Mouse (Mus musculus): ENCODE results near the gene Pld2. TPM values are rescaled to one million over a fixed set of nuclear protein-coding genes. Genes with fewer than 3 reads are reported as not detected.

Pld2 gene
- polyA plus RNA-seq, 1 experiment: 10.2 TPM

GRCm38 (mm10) chr11:70591733-70592132 lies 51.9 kb downstream of the Pld2 start:
- Histone ChIP-seq H3K79me2 (ENCODE audit: control insufficient read depth, insufficient read depth) (peaks cover 34% of the 10 kb centered on the region), H3K4me2 (ENCODE audit: low read depth) (no peak overlapping the region), H3K4me3 (no peak overlapping the region), H3K36me3 (ENCODE audit: control insufficient read depth, insufficient read depth) (no peaks in the 10 kb centered on the region), H3K27me3 (ENCODE audit: control insufficient read depth, insufficient read depth, insufficient read length) (no peaks in the 10 kb centered on the region), H3ac (ENCODE audit: control insufficient read depth, insufficient read length) (no peak overlapping the region)
- no peak for TF ChIP-seq TCF12 (IDR thresholded peaks at IDR 0.05; ENCODE audit: insufficient read depth, poor library complexity, severe bottlenecking)
- TF ChIP-seq E2F4 (IDR thresholded peaks at IDR 0.05; ENCODE audit: insufficient read depth): no peak
- no peak for TF ChIP-seq USF1 (IDR thresholded peaks at IDR 0.05; ENCODE audit: low read depth)
- no peak for TF ChIP-seq SRF (IDR thresholded peaks at IDR 0.05; ENCODE audit: control insufficient read depth, insufficient read length, low read depth)
- TF ChIP-seq POLR2AphosphoS2 (IDR thresholded peaks at IDR 0.05; ENCODE audit: insufficient read length, low read depth): no peak
- TF ChIP-seq MYOG (IDR thresholded peaks at IDR 0.05; ENCODE audit: control insufficient read depth in 1 of 3, insufficient read depth in 1 of 3, insufficient read length in 2 of 3, low read depth in 2 of 3): no peak
- no peak for TF ChIP-seq POLR2A (IDR thresholded peaks at IDR 0.05; ENCODE audit: insufficient read length, low read depth)
- no peak for TF ChIP-seq REST (IDR thresholded peaks at IDR 0.05; ENCODE audit: insufficient read depth, insufficient read length)

GRCm38 (mm10) chr11:70594253-70594989 lies 54.6 kb downstream of the Pld2 start:
- Histone ChIP-seq H3K4me2 (ENCODE audit: low read depth) (no peak overlapping the region), H3K27me3 (ENCODE audit: control insufficient read depth, insufficient read depth, insufficient read length) (no peaks in the 10 kb centered on the region), H3K79me2 (ENCODE audit: control insufficient read depth, insufficient read depth) (peaks cover 17% of the 10 kb centered on the region), H3ac (ENCODE audit: control insufficient read depth, insufficient read length) (no peak overlapping the region), H3K4me3 (no peak overlapping the region), H3K36me3 (ENCODE audit: control insufficient read depth, insufficient read depth) (no peaks in the 10 kb centered on the region)
- TF ChIP-seq MYOD1 (IDR thresholded peaks at IDR 0.05; ENCODE audit: control insufficient read depth in 1 of 3, insufficient read length in 2 of 3, low read depth in 2 of 3): no peak
- TF ChIP-seq TCF12 (IDR thresholded peaks at IDR 0.05; ENCODE audit: insufficient read depth, poor library complexity, severe bottlenecking): no peak
- TF ChIP-seq MAX (IDR thresholded peaks at IDR 0.05; ENCODE audit: low read depth): no peak
- TF ChIP-seq SRF (IDR thresholded peaks at IDR 0.05; ENCODE audit: control insufficient read depth, insufficient read length, low read depth): no peak
- TF ChIP-seq CEBPB (IDR thresholded peaks at IDR 0.05; ENCODE audit: insufficient read depth, poor library complexity, severe bottlenecking): no peak
- no peak for TF ChIP-seq USF1 (IDR thresholded peaks at IDR 0.05; ENCODE audit: low read depth)
- no peak for TF ChIP-seq POLR2A (IDR thresholded peaks at IDR 0.05; ENCODE audit: insufficient read length, low read depth)
- no peak for TF ChIP-seq MYOG (IDR thresholded peaks at IDR 0.05; ENCODE audit: control insufficient read depth in 1 of 3, insufficient read depth in 1 of 3, insufficient read length in 2 of 3, low read depth in 2 of 3)
- no peak for TF ChIP-seq POLR2AphosphoS2 (IDR thresholded peaks at IDR 0.05; ENCODE audit: insufficient read length, low read depth)
- no peak for TF ChIP-seq E2F4 (IDR thresholded peaks at IDR 0.05; ENCODE audit: insufficient read depth)
- no peak for TF ChIP-seq TCF3 (IDR thresholded peaks at IDR 0.05; ENCODE audit: insufficient read length, low read depth)
- TF ChIP-seq REST (IDR thresholded peaks at IDR 0.05; ENCODE audit: insufficient read depth, insufficient read length): no peak

- no peak overlapping the region for H3ac ChIP-seq (ENCODE audit: control insufficient read depth, insufficient read length)
- peaks cover 7% of the 10 kb centered on the region for H3K79me2 ChIP-seq (ENCODE audit: control insufficient read depth, insufficient read depth)
- no peak overlapping the region for H3K4me3 ChIP-seq
- no peaks in the 10 kb centered on the region for H3K36me3 ChIP-seq (ENCODE audit: control insufficient read depth, insufficient read depth)
- H3K27me3 ChIP-seq (ENCODE audit: control insufficient read depth, insufficient read depth, insufficient read length): no peaks in the 10 kb centered on the region
- TF ChIP-seq TCF3 (IDR thresholded peaks at IDR 0.05; ENCODE audit: insufficient read length, low read depth): no peak
- H3K4me2 ChIP-seq (ENCODE audit: low read depth): no peak overlapping the region
Measured at GRCm38 (mm10) chr11:70595638-70596037, 55.8 kb downstream of the Pld2 start.

- Histone ChIP-seq H3K4me3 (no peak overlapping the region), H3K79me2 (ENCODE audit: control insufficient read depth, insufficient read depth) (peaks cover 2% of the 10 kb centered on the region), H3K36me3 (ENCODE audit: control insufficient read depth, insufficient read depth) (no peaks in the 10 kb centered on the region), H3K4me2 (ENCODE audit: low read depth) (no peak overlapping the region), H3ac (ENCODE audit: control insufficient read depth, insufficient read length) (no peak overlapping the region), H3K27me3 (ENCODE audit: control insufficient read depth, insufficient read depth, insufficient read length) (no peaks in the 10 kb centered on the region)
- TF ChIP-seq E2F4 (IDR thresholded peaks at IDR 0.05; ENCODE audit: insufficient read depth) (no peak), REST (IDR thresholded peaks at IDR 0.05; ENCODE audit: insufficient read depth, insufficient read length) (no peak), POLR2A (IDR thresholded peaks at IDR 0.05; ENCODE audit: insufficient read length, low read depth) (no peak), CEBPB (IDR thresholded peaks at IDR 0.05; ENCODE audit: insufficient read depth, poor library complexity, severe bottlenecking) (no peak), TCF3 (IDR thresholded peaks at IDR 0.05; ENCODE audit: insufficient read length, low read depth) (no peak), USF1 (IDR thresholded peaks at IDR 0.05; ENCODE audit: low read depth) (no peak), SRF (IDR thresholded peaks at IDR 0.05; ENCODE audit: control insufficient read depth, insufficient read length, low read depth) (no peak), MAX (IDR thresholded peaks at IDR 0.05; ENCODE audit: low read depth) (no peak), TCF12 (IDR thresholded peaks at IDR 0.05; ENCODE audit: insufficient read depth, poor library complexity, severe bottlenecking) (no peak), POLR2AphosphoS2 (IDR thresholded peaks at IDR 0.05; ENCODE audit: insufficient read length, low read depth) (no peak), MYOG (IDR thresholded peaks at IDR 0.05; ENCODE audit: control insufficient read depth in 1 of 3, insufficient read depth in 1 of 3, insufficient read length in 2 of 3, low read depth in 2 of 3) (no peak), MYOD1 (IDR thresholded peaks at IDR 0.05; ENCODE audit: control insufficient read depth in 1 of 3, insufficient read length in 2 of 3, low read depth in 2 of 3) (no peak)
Measured at GRCm38 (mm10) chr11:70596094-70596493, 56.2 kb downstream of the Pld2 start.

GRCm38 (mm10) chr11:70597301-70597700 lies 57.4 kb downstream of the Pld2 start:
- H3ac ChIP-seq (ENCODE audit: control insufficient read depth, insufficient read length): no peak overlapping the region
- H3K27me3 ChIP-seq (ENCODE audit: control insufficient read depth, insufficient read depth, insufficient read length): no peaks in the 10 kb centered on the region
- no peak for TF ChIP-seq E2F4 (IDR thresholded peaks at IDR 0.05; ENCODE audit: insufficient read depth)
- TF ChIP-seq REST (IDR thresholded peaks at IDR 0.05; ENCODE audit: insufficient read depth, insufficient read length): no peak
- TF ChIP-seq USF1 (IDR thresholded peaks at IDR 0.05; ENCODE audit: low read depth): no peak
- TF ChIP-seq TCF3 (IDR thresholded peaks at IDR 0.05; ENCODE audit: insufficient read length, low read depth): no peak
- TF ChIP-seq MYOG (IDR thresholded peaks at IDR 0.05; ENCODE audit: control insufficient read depth in 1 of 3, insufficient read depth in 1 of 3, insufficient read length in 2 of 3, low read depth in 2 of 3): no peak
- TF ChIP-seq MAX (IDR thresholded peaks at IDR 0.05; ENCODE audit: low read depth): no peak
- no peak for TF ChIP-seq TCF12 (IDR thresholded peaks at IDR 0.05; ENCODE audit: insufficient read depth, poor library complexity, severe bottlenecking)
- no peak for TF ChIP-seq SRF (IDR thresholded peaks at IDR 0.05; ENCODE audit: control insufficient read depth, insufficient read length, low read depth)
- no peak for TF ChIP-seq POLR2AphosphoS2 (IDR thresholded peaks at IDR 0.05; ENCODE audit: insufficient read length, low read depth)
- no peak for TF ChIP-seq POLR2A (IDR thresholded peaks at IDR 0.05; ENCODE audit: insufficient read length, low read depth)
- TF ChIP-seq CEBPB (IDR thresholded peaks at IDR 0.05; ENCODE audit: insufficient read depth, poor library complexity, severe bottlenecking): no peak
- TF ChIP-seq MYOD1 (IDR thresholded peaks at IDR 0.05; ENCODE audit: control insufficient read depth in 1 of 3, insufficient read length in 2 of 3, low read depth in 2 of 3): no peak
- H3K36me3 ChIP-seq (ENCODE audit: control insufficient read depth, insufficient read depth): peaks cover 4% of the 10 kb centered on the region
- H3K4me2 ChIP-seq (ENCODE audit: low read depth): no peak overlapping the region
- H3K4me3 ChIP-seq: no peak overlapping the region
- H3K79me2 ChIP-seq (ENCODE audit: control insufficient read depth, insufficient read depth): no peaks in the 10 kb centered on the region

All from myocyte (in vitro differentiated cells).